ENCODE assay signal across 8 mouse cellular contexts in genomic region chr5:117955675-117956420, GRCm38 (mm10). TPM values are rescaled to one million over a fixed set of nuclear protein-coding genes. Genes with fewer than 3 reads are reported as not detected.
DNase-seq lines count a peak whose midpoint lies in the region; ATAC-seq and TF ChIP-seq lines count a peak whose summit lies in the region.

No protein-coding gene starts in this region.

- no peaks in the 10 kb centered on the region for H3K27me3 ChIP-seq in testis, adult 2 months (ENCODE audit: control insufficient read depth, insufficient read depth, low read length)
- H3K27me3 ChIP-seq in forebrain, embryonic 13.5 days = no peaks in the 10 kb centered on the region

- peak; percentile 36 for DNase-seq in gastrocnemius, adult 18-20 months (ENCODE audit: low spot score)
- no peak for DNase-seq in gastrocnemius, postnatal 25 days
- DNase-seq in testis, postnatal 10 days (ENCODE audit: low spot score) = no peak
- peak; percentile 63 to 69 for DNase-seq in cerebellum, postnatal 36 days
- peak; percentile 36 to 47 for DNase-seq in layer of hippocampus, postnatal 10 days (ENCODE audit: low spot score in 2 of 2)
- DNase-seq in thymus, postnatal 36 days = peak; percentile 23 to 26

- WGBS in forebrain, embryonic 13.5 days = 41% methylated on average over 10 of the region's 10 CpGs

- peak overlapping the region; percentile 40 for H3K4me3 ChIP-seq in testis, adult 2 months (ENCODE audit: control insufficient read depth, low read depth, low read length)
- H3K4me3 ChIP-seq in forebrain, embryonic 13.5 days = no peak overlapping the region

- H3K27ac ChIP-seq in testis, adult 2 months (ENCODE audit: control insufficient read depth, insufficient read depth, low read depth, low read length) = no peak overlapping the region
- no peak overlapping the region for H3K27ac ChIP-seq in forebrain, embryonic 13.5 days

- no peak overlapping the region for H3K9ac ChIP-seq in forebrain, embryonic 13.5 days

- H3K4me1 ChIP-seq in testis, adult 2 months (ENCODE audit: control insufficient read depth, insufficient read depth, low read length) = no peaks in the 10 kb centered on the region; the same call in 1 of the 2 replicates
- no peaks in the 10 kb centered on the region for H3K4me1 ChIP-seq in forebrain, embryonic 13.5 days

- no peak for ATAC-seq in forebrain, embryonic 13.5 days

- peak; percentile 21; the same call in 1 of the 2 replicates for TF ChIP-seq CTCF in testis, adult 2 months (IDR thresholded peaks at IDR 0.05; ENCODE audit: control insufficient read depth, insufficient read depth, insufficient replicate concordance, low read depth, low read length)

- TF ChIP-seq POLR2A in testis, adult 2 months (IDR thresholded peaks at IDR 0.05; ENCODE audit: control insufficient read depth, low read depth, low read length) = no peak

- no peaks in the 10 kb centered on the region for H3K9me3 ChIP-seq in forebrain, embryonic 13.5 days (replicated peaks)

- H3K4me2 ChIP-seq in forebrain, embryonic 13.5 days = no peak overlapping the region

- H3K36me3 ChIP-seq in testis, adult 2 months (ENCODE audit: control insufficient read depth, insufficient read depth, low read length) = no peaks in the 10 kb centered on the region
- H3K36me3 ChIP-seq in forebrain, embryonic 13.5 days (ENCODE audit: poor library complexity, severe bottlenecking) = no peaks in the 10 kb centered on the region

RNA-seq across cellular contexts. Expression of gene Fbxo21, which starts 20.7 kb away (rescaled TPM):
- total RNA-seq in gastrocnemius, adult 18-20 months (2021) = 10 to 100 TPM; 12.5 to 13.9 TPM
- 10 to 100 TPM in 1 of 2 experiments, 1 to 10 TPM in 1; 8.1 to 12.9 TPM for total RNA-seq in gastrocnemius, postnatal 25 days (2021)
- 40.4 and 51.1 TPM in 2 replicates for polyA plus RNA-seq in testis, adult 2 months (2012; rRNA removed)
- 100 to 1,000 TPM; 125 to 134 TPM for total RNA-seq in layer of hippocampus, postnatal 10 days (2021)
- 141 and 154 TPM in 2 replicates for polyA plus RNA-seq in forebrain, embryonic 13.5 days (2015; fragmentation: Nextera tagmentation; extraction: Ambion mirVana)

Comparison
In these comparisons a context has a peak if more than half of its experiments do, and no peak if none do; other contexts are left out.
1. DNase-seq: peak in gastrocnemius, adult 18-20 months (single experiment), cerebellum, postnatal 36 days (2 of 2), layer of hippocampus, postnatal 10 days (2 of 2) and thymus, postnatal 36 days (2 of 2); none in gastrocnemius, postnatal 25 days (single experiment) and testis, postnatal 10 days (single experiment).
2. RNA of gene Fbxo21, which starts 20.7 kb away (total RNA-seq): 125 to 134 TPM in layer of hippocampus, postnatal 10 days; 12.5 to 13.9 TPM in gastrocnemius, adult 18-20 months and 8.1 to 12.9 TPM in gastrocnemius, postnatal 25 days; every median in the first group is over 4 times any median in the second.